Mouse (Mus musculus): Measurements from ENCODE around the gene Adamts12. TPM values are rescaled to one million over a fixed set of nuclear protein-coding genes. Genes with fewer than 3 reads are reported as not detected.

Adamts12 gene
- polyA plus RNA-seq, 1 experiment from 2014 or later = 5.1 TPM

GRCm38 (mm10) chr15:11084241-11084992 lies 19.8 kb downstream of the Adamts12 start:
- Histone ChIP-seq H3K27me3 (no peaks in the 10 kb centered on the region), H3K9ac (replicated peaks) (no peak overlapping the region), H3K4me1 (no peaks in the 10 kb centered on the region), H3K9me3 (no peaks in the 10 kb centered on the region), H3K27ac (replicated peaks) (no peak overlapping the region; the same call in 1 of the 2 replicates), H3K36me3 (no peaks in the 10 kb centered on the region), H3K4me3 (no peak overlapping the region), H3K4me2 (replicated peaks) (no peak overlapping the region)
- 42% methylated on average over 9 of the region's 9 CpGs for WGBS
- no peak for ATAC-seq (ENCODE audit: low FRiP score, low read depth)

DNA sequence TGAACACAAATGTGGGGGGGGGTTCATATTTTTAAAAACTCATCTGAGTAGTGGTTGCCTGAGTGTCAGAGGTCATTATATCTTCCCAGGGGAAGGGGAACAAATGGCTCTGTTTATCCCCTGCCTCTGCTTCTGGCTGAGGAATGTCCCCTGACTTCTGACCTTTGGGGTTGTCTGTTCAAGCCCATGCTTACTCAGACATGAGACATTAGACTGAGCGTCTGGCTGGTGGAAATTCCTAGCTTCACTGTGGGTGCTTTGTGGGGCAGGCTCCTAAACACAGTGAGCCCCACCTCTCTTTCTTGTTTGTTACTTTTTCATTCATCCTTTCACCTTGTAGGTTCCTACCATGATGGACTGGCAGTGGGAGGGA lies 20.4 kb downstream of the Adamts12 start:
- H3K27me3 ChIP-seq = no peaks in the 10 kb centered on the region
- H3K4me1 ChIP-seq = no peaks in the 10 kb centered on the region
- no peak overlapping the region for H3K9ac ChIP-seq (replicated peaks)
- no peak for ATAC-seq (ENCODE audit: low FRiP score, low read depth)
- H3K36me3 ChIP-seq = no peaks in the 10 kb centered on the region
- WGBS = 60% methylated on average over 1 of the region's 1 CpGs
- H3K4me2 ChIP-seq (replicated peaks) = no peak overlapping the region
- H3K27ac ChIP-seq (replicated peaks) = no peak overlapping the region
- no peaks in the 10 kb centered on the region for H3K9me3 ChIP-seq
- no peak overlapping the region for H3K4me3 ChIP-seq

- Histone ChIP-seq H3K9ac (replicated peaks) (no peak overlapping the region), H3K36me3 (no peaks in the 10 kb centered on the region), H3K4me2 (replicated peaks) (no peak overlapping the region), H3K4me3 (no peak overlapping the region), H3K27ac (replicated peaks) (no peak overlapping the region), H3K4me1 (no peaks in the 10 kb centered on the region), H3K9me3 (no peaks in the 10 kb centered on the region), H3K27me3 (no peaks in the 10 kb centered on the region)
- ATAC-seq (ENCODE audit: low FRiP score, low read depth) = no peak
- WGBS = 85% methylated on average over 3 of the region's 3 CpGs
Observed at GRCm38 (mm10) chr15:11089494-11089893, 24.9 kb downstream of the Adamts12 start.

DNA sequence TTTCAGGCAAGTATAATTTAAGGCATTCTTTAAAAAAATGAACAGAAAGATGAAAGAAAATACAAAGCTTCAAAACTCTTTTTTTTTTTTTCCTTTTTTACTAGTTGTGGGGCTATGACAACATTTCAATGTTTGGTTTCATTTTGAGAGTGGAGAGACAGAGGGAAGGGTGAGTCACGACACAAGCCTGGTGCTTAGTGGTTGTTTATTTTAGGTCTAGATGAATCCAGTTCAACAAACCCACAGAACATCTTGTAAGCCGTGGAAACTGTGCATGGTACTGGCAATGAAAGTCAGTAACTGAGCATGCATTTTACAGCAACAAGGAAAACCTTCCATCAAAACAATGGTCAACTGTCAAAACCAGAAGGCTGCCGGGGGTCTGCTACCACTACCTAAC lies 31.0 kb downstream of the Adamts12 start:
- H3K4me1 ChIP-seq = no peaks in the 10 kb centered on the region
- H3K9ac ChIP-seq (replicated peaks) = no peak overlapping the region
- no peaks in the 10 kb centered on the region for H3K36me3 ChIP-seq
- H3K9me3 ChIP-seq = no peaks in the 10 kb centered on the region
- no peak overlapping the region for H3K27ac ChIP-seq (replicated peaks)
- 53% methylated on average over 3 of the region's 3 CpGs for WGBS
- no peaks in the 10 kb centered on the region for H3K27me3 ChIP-seq
- no peak overlapping the region for H3K4me2 ChIP-seq (replicated peaks)
- no peak overlapping the region for H3K4me3 ChIP-seq
- no peak for ATAC-seq (ENCODE audit: low FRiP score, low read depth)

DNA sequence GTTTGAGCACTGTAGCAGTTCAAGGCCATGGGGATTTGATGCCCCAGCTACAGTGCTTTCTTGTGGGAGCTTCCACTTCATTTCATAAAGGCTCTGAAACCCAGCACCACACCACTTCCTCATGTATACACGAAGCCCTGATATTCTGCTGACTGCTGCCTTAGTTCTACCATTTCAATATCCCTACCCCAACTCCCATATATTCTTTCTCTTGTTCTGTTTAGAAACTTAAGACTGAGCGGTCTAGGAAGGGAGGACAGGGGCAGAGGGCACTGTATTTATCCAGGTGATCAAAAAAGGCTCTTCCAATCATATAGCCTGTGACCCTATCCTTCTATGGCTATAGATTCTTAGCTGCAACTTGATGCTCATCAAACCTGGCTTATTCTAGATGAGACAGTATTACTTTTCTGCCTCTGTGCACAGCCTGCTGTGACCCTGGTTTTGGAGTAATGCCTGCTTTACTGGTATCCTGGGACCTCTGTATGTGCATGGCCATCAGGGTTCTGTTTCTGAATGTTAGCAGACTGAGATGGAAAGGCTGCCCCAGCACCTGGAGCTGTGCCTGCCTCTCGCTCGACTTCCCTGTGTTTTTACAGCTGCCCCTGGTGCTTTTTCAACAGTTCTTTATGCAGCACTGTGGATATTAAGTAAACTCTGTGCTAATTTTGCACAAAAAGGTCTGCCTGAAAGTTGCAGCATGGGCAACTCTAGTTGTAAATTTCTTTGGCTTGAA lies 33.5 kb downstream of the Adamts12 start:
- 68% methylated on average over 4 of the region's 4 CpGs for WGBS

GRCm38 (mm10) chr15:11098940-11099339 lies 34.4 kb downstream of the Adamts12 start:
- no peaks in the 10 kb centered on the region for H3K27me3 ChIP-seq
- 70% methylated on average over 7 of the region's 7 CpGs for WGBS
- H3K9ac ChIP-seq (replicated peaks) = no peak overlapping the region
- no peak for ATAC-seq (ENCODE audit: low FRiP score, low read depth)
- H3K4me3 ChIP-seq = no peak overlapping the region
- no peaks in the 10 kb centered on the region for H3K9me3 ChIP-seq
- no peaks in the 10 kb centered on the region for H3K36me3 ChIP-seq
- 0 out of 2 replicates have a peak, but pooled peaks cover 3% of the 10 kb centered on the region for H3K4me1 ChIP-seq
- no peak overlapping the region for H3K4me2 ChIP-seq (replicated peaks)
- H3K27ac ChIP-seq (replicated peaks) = no peak overlapping the region

More for the DNA sequence above, 33.5 kb downstream of the Adamts12 start:
- no peaks in the 10 kb centered on the region for H3K9me3 ChIP-seq
- no peak overlapping the region for H3K9ac ChIP-seq (replicated peaks)
- no peaks in the 10 kb centered on the region for H3K27me3 ChIP-seq
- H3K36me3 ChIP-seq = no peaks in the 10 kb centered on the region
- no peak overlapping the region for H3K4me2 ChIP-seq (replicated peaks)
- H3K27ac ChIP-seq (replicated peaks) = no peak overlapping the region
- no peak overlapping the region for H3K4me3 ChIP-seq
- ATAC-seq (ENCODE audit: low FRiP score, low read depth) = no peak
- H3K4me1 ChIP-seq = 0 out of 2 replicates have a peak, but pooled peaks cover 3% of the 10 kb centered on the region

GRCm38 (mm10) chr15:11100917-11101316 lies 36.3 kb downstream of the Adamts12 start:
- ATAC-seq (ENCODE audit: low FRiP score, low read depth) = no peak
- 0 out of 2 replicates have a peak, but pooled peaks cover 3% of the 10 kb centered on the region for H3K4me1 ChIP-seq
- 62% methylated on average over 4 of the region's 4 CpGs for WGBS

DNA sequence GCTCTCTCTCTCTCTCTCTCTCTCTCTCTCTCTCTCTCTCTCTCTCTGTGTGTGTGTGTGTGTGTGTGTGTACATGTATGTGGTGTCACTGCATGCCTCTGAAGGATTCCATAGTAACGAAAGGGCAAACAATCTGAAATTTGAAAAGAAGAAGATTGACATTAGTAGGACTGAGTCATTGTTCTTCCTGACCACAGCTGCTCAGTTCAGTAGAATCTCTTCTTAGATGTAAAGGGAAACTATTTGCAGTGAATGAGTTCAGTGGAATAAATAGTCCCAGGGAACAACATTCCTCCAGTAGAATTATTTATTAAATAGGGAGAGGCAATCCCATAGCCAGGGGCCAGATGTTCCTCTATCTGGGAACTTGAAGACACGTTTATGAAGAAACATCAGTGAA lies 40.5 kb downstream of the Adamts12 start:
- Histone ChIP-seq H3K4me3 (no peak overlapping the region), H3K27me3 (no peaks in the 10 kb centered on the region), H3K4me2 (replicated peaks) (no peak overlapping the region), H3K9me3 (no peaks in the 10 kb centered on the region), H3K36me3 (no peaks in the 10 kb centered on the region), H3K4me1 (0 out of 2 replicates have a peak, but pooled peaks cover 3% of the 10 kb centered on the region), H3K27ac (replicated peaks) (no peak overlapping the region), H3K9ac (replicated peaks) (no peak overlapping the region)
- WGBS = 71% methylated on average over 2 of the region's 2 CpGs
- ATAC-seq (ENCODE audit: low FRiP score, low read depth) = no peak

More at GRCm38 (mm10) chr15:11100917-11101316, 36.3 kb downstream of the Adamts12 start:
- Histone ChIP-seq H3K27me3 (no peaks in the 10 kb centered on the region), H3K36me3 (no peaks in the 10 kb centered on the region), H3K9ac (replicated peaks) (no peak overlapping the region), H3K4me2 (replicated peaks) (no peak overlapping the region), H3K4me3 (no peak overlapping the region), H3K9me3 (no peaks in the 10 kb centered on the region), H3K27ac (replicated peaks) (no peak overlapping the region)

DNA sequence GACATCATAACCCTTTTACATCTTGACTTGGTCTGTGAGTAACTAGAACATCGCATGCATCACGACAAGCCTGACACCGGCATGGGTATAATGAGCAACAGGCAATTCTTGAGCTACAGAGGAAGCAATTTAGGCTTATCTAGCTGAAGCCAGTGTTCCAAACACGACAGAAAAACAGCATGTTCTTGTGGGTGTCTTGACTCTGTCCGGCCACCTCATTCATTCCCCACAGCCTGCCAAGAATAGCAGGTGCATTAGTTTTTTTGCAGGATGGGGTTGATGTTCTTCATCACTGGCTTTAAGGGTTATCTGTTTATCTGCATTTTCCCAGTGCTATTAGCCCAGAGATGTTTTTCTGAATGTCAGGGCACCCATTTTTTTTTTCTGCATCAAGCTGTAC lies 42.8 kb downstream of the Adamts12 start:
- Histone ChIP-seq H3K4me2 (replicated peaks) (no peak overlapping the region), H3K4me1 (no peaks in the 10 kb centered on the region), H3K4me3 (no peak overlapping the region), H3K36me3 (no peaks in the 10 kb centered on the region), H3K9me3 (no peaks in the 10 kb centered on the region), H3K27ac (replicated peaks) (no peak overlapping the region), H3K9ac (replicated peaks) (no peak overlapping the region), H3K27me3 (no peaks in the 10 kb centered on the region)
- 82% methylated on average over 5 of the region's 5 CpGs for WGBS
- ATAC-seq (ENCODE audit: low FRiP score, low read depth) = no peak

DNA sequence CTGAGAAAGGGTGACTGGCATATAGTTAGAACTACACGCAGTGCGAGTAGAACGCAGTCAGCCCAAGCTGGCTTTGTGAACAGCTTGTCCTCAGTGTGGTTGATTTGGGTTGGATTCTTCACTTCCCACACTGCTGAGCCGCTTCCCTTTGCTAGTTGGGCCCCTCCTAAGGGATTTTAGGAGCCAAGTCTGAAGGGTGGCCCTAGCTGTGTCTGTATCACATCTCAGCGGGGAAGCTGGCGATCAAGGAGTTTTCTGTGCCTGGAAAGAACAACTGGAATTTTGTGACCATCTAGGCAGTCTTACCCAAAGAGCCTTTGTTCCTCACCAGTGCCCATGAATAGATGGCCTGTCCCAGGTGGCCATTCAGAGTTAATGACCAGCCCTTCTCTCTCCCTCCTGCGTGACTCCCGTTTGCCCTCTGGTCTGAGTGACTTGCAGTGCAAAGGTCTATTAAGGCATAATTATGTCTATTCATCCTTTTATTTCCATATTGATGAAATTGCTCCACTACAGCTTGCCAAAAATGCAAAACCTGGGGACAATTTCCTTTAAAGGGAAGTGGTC lies 50.1 kb downstream of the Adamts12 start:
- Histone ChIP-seq H3K9me3 (no peaks in the 10 kb centered on the region), H3K4me2 (replicated peaks) (no peak overlapping the region), H3K9ac (replicated peaks) (no peak overlapping the region), H3K36me3 (no peaks in the 10 kb centered on the region), H3K4me3 (no peak overlapping the region), H3K27ac (replicated peaks) (no peak overlapping the region), H3K4me1 (peaks cover 5% of the 10 kb centered on the region; the same call in 1 of the 2 replicates), H3K27me3 (no peaks in the 10 kb centered on the region)
- ATAC-seq (ENCODE audit: low FRiP score, low read depth) = no peak
- WGBS = 16% methylated on average over 8 of the region's 8 CpGs

GRCm38 (mm10) chr15:11116303-11116702 lies 51.7 kb downstream of the Adamts12 start:
- H3K9me3 ChIP-seq = no peaks in the 10 kb centered on the region
- H3K4me3 ChIP-seq = no peak overlapping the region
- peaks cover 5% of the 10 kb centered on the region; the same call in 1 of the 2 replicates for H3K4me1 ChIP-seq
- no peak for ATAC-seq (ENCODE audit: low FRiP score, low read depth)
- no peaks in the 10 kb centered on the region for H3K36me3 ChIP-seq
- H3K27ac ChIP-seq (replicated peaks) = no peak overlapping the region
- H3K27me3 ChIP-seq = no peaks in the 10 kb centered on the region
- no peak overlapping the region for H3K4me2 ChIP-seq (replicated peaks)
- WGBS = 82% methylated on average over 2 of the region's 2 CpGs
- no peak overlapping the region for H3K9ac ChIP-seq (replicated peaks)

- 80% methylated on average over 3 of the region's 3 CpGs for WGBS
Observed at GRCm38 (mm10) chr15:11116853-11117252, 52.3 kb downstream of the Adamts12 start.

More at GRCm38 (mm10) chr15:11116853-11117252, 52.3 kb downstream of the Adamts12 start:
- Histone ChIP-seq H3K4me1 (peaks cover 5% of the 10 kb centered on the region; the same call in 1 of the 2 replicates), H3K4me2 (replicated peaks) (no peak overlapping the region), H3K27me3 (no peaks in the 10 kb centered on the region), H3K27ac (replicated peaks) (no peak overlapping the region), H3K36me3 (no peaks in the 10 kb centered on the region), H3K4me3 (no peak overlapping the region), H3K9ac (replicated peaks) (no peak overlapping the region), H3K9me3 (no peaks in the 10 kb centered on the region)
- no peak for ATAC-seq (ENCODE audit: low FRiP score, low read depth)
